ENCODE assay signal across 26 mouse cellular contexts in the genomic region with DNA sequence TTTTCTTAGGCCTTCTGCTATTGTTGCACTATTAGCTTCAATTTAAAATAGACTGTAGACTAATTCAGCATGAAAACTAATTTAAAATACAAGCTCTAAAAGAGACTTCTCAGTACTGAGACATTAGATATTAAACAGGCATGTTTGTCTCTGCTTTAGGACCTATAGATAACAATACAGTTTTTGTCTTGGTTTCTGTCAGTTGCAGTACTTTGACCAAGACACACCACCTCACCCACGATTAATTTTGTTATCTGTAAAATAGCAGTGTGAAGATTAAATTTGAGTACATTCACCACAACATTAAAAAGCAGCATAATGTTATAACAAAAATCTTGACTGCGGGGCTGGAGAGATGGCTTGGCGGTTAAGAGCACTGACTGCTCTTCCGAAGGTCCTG.
"Had no signal": no experiment of that assay in that cellular context is flagged by ENCODE, and none has a peak within 500 bp of the region (broad histone marks: within the 10 kb centered on the region; RNA-seq: fewer than 3 reads in every experiment).

No protein-coding gene starts in this region.

- H3K4me2 ChIP-seq: heart, embryonic 12.5 days; hindbrain, embryonic 12.5 days; hindbrain, embryonic 14.5 days; intestine, embryonic 15.5 days; kidney, embryonic 15.5 days; limb, embryonic 12.5 days; liver, embryonic 13.5 days had no signal

- H3K27me3 ChIP-seq: heart, embryonic 12.5 days; hindbrain, embryonic 12.5 days; intestine, embryonic 15.5 days; kidney, embryonic 15.5 days; limb, embryonic 12.5 days; liver, embryonic 13.5 days had no signal

- H3K27ac ChIP-seq: gastrocnemius, adult 2 months; heart, embryonic 10.5 days; hindbrain, embryonic 10.5 days; hindbrain, embryonic 12.5 days; hindbrain, embryonic 14.5 days; intestine, embryonic 15.5 days; kidney, embryonic 15.5 days; kidney, postnatal 0 days; layer of hippocampus, adult 2 months; left cerebral cortex, adult 2 months; limb, embryonic 10.5 days; limb, embryonic 12.5 days; liver, embryonic 13.5 days had no signal

- H3K9me3 ChIP-seq: heart, embryonic 10.5 days; heart, embryonic 12.5 days; hindbrain, embryonic 10.5 days; hindbrain, embryonic 12.5 days; intestine, embryonic 15.5 days; kidney, embryonic 15.5 days; limb, embryonic 10.5 days; limb, embryonic 12.5 days; liver, embryonic 13.5 days had no signal

- H3K9ac ChIP-seq: heart, embryonic 12.5 days; hindbrain, embryonic 12.5 days; hindbrain, embryonic 14.5 days; intestine, embryonic 15.5 days; kidney, embryonic 15.5 days; limb, embryonic 12.5 days; liver, embryonic 13.5 days had no signal

- DNase-seq: gastrocnemius, adult 2 months; gastrocnemius, postnatal 10 days; gastrocnemius, postnatal 25 days; heart, adult 18-20 months; heart, postnatal 10 days; heart, postnatal 4 days; kidney, adult 11 months; kidney, adult 2 months; kidney, adult 9 months; kidney, postnatal 25 days; kidney, postnatal 4 days; liver, embryonic 13.5 days had no signal

- ATAC-seq: hindbrain, embryonic 16.5 days; inflammation-experienced regulatory T-cells, adult 6 months; intestine, embryonic 15.5 days had no signal

- H3K4me1 ChIP-seq: heart, embryonic 10.5 days; heart, embryonic 12.5 days; hindbrain, embryonic 10.5 days; hindbrain, embryonic 12.5 days; intestine, embryonic 15.5 days; kidney, embryonic 15.5 days; limb, embryonic 10.5 days; limb, embryonic 12.5 days had no signal

- H3K4me3 ChIP-seq: gastrocnemius, adult 2 months; heart, embryonic 10.5 days; heart, embryonic 12.5 days; hindbrain, embryonic 10.5 days; hindbrain, embryonic 12.5 days; intestine, embryonic 15.5 days; kidney, embryonic 15.5 days; layer of hippocampus, adult 2 months; left cerebral cortex, adult 2 months; limb, embryonic 10.5 days; limb, embryonic 12.5 days; liver, embryonic 13.5 days had no signal
